Mouse (Mus musculus) monocyte, adult 2 months (primary cell): ENCODE data around the gene Abca5.
"Not testable (repeated sequence)": the region's sequence is repeated elsewhere in the genome, so short reads cannot be mapped to it uniquely, and the experiment has no call there.

Source experiments
- DNase-seq, 2 experiments: peaks; one replicate each; pipeline ENCODE4 v3.0.0; 2022; ENCODE audit warnings: low spot score in 2 of 2, low read depth in 1 of 2

The Abca5 gene

DNA sequence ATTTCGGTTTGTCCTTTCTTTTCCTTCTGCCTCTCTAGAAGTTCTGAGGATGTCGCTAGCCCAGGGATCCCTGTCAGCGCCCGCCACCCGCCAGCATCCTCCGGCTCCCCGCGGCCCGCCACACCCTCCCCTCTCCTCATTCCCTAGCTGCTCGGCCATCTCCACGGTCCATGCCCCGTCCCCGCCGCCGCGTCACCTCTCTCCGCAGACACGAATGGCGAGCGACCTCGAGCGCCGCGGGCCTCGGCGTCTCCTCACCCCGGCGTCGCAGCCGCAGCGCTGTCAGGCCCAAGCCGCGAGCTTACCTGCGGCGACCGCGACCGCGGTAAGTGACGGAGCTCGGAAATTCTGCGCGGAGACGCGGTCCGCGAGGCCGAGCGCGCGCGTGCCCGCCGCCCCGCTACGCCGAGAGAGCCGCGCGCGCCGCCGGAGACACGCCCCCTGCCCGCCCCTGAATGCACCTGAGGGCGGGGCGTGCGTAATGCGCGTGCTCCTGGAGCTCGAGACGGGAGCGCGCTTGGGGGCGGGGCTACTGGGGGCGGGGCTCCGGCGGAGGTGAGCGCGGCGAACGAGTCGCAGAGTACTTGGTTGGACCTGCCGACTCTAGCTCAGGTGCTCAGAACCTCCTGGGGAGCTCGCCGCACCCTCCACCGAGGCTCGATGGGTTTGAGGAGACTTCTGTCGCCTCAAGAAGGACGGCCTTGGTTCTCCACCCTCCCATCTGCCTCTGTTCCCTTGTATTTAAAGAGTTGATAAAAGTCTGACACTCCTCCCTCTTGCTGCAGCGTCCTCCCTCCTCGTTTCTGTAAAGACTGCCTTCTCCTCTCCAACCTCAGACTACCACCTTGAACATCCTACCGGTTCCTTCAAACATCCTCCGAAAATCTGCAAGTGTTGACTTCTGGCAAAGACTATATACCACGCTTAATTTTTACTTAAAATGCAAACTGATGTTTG is at the start of gene Abca5:
Gene Abca5 (minus strand): TSS at position 428 of the 957 bp plus-strand sequence.
- DNase-seq = peak in 1 of 2 experiments; percentile 18

DNA sequence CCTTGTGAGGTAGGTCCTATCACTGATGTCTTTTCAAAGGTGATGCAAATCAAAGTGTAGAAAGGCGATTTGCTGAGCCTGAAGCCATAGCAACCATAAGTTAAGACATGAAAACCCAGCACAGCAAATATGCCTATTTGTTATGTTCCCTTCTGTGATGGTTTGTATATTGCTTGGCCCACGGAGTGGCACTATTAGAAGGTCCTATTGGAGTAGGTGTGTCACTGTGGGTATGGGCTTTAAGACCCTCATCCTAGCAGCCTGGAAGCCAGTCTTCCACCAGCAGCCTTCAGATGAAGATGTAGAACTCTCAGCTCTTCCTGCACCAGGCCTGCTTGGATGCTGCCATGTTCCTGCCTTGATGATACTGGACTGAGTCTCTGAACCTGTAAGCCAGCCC is 48.0 kb upstream of the Abca5 start:
- no peak for DNase-seq

DNA sequence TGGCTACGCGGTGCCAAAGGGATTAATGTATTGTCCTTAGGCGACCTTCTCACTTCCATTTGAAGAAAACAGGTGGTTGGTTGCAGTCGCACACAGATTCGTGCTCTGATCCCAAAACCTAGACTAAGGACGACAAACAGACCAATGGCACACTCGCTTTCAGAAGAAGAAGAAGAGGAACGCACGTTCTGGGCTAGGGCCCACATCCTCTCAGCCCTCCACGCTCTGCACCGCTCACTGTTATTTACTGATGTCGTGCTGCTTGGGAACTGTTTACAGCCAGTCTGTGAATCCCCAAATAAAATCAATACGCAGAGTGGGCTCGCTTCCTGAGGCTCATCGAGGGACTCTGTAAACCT is 42.8 kb upstream of the Abca5 start:
- no peak for DNase-seq

DNA sequence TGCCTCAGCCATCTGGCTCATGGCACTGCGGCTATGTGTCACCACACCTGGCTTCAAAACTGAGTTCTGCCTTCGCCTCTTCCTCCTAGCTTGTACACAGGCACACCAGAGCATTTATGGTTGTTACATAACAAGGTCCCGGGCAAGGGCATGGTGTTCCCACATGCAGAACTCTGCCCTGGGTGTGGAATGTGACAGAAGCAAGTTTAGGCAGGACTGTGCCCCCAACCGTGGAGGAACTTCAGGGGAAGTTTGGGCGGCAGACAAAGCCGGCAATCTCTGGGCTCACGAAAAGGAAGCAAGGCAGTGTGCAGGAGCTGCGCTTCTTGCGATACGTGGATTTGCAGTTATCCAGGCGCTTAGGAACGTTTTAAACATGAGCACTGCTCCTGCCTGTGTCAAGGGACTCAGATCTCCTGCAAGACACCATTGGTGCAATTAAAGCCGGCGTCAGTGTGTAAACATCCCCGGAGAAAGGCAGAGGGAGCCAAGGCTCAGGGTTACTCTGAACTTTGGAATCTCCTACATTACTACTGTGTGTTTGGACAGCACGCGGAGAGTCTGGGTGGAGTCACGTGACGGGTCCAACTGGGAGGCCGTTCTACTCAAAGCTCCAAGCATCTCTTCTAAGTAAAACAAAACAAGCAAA is 42.3 kb upstream of the Abca5 start:
- no peak for DNase-seq

DNA sequence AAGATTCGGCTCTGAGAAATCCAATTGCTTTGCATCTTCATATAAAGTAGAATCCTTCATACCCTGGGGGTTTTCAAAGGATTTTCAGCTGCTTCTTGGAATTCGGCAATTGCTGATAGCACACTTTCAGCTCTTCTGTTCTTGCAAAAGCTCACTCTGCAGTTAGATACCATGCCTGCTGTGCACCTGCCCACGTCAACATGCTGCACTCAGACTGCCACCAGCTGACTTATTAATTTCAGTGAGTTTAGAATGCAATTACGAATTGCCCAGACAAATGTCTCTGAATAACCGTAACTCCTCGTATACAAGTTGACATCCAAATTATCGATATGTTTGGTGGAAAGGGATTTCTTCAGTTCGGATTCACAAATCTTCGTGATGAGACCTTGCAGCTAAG is 36.5 kb upstream of the Abca5 start:
- DNase-seq = no peak

DNA sequence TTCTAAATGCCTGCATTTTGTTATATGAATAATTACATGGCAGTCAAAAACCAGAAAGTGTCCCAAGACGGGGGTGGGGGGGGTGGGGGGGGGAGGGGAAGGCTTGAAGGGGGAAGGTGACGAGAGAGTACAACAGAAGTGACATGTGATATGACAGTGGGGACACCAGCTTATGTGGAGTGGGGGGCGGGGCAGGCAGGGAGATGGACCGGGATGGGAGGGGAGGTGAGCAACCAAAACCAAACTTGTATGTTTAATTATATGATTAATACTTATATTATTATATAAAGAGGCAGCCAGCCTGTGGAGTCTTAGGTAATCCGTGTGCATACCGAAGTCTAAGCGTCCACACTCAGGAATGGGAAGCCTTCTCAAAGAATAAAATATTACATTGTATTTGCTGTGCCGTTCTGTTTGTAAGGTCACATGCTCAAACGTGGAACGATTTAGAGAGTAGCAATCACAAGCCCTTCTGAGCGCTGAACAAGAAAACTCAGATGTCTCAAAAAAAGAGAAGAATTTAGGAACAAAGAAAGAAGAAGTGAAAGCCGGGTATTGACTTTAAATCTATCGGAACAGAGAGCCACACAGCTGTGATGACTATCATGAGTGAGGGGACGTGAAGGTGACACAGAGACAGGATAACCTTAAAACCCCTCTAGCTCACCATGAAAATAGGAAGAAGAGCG is 34.9 kb upstream of the Abca5 start:
- no peak for DNase-seq

DNA sequence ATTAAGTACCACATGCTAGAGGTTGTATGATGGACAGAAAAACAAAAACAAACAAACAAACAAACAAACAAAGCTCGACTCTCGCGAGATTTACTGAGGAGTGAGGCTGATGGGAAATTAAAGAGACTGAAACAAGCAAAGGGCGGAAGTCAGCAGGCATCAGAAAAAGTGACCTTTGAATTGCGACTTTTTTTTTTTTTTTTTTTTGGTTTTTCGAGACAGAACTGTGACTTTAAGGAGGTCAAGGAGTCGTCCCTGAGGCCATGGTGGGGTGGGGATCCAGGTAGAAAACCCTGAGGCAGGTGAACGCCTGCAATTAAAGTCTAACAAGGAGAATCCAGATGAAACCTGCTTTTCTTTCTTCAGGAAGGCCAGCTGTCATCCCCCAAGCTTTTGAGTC is 34.3 kb upstream of the Abca5 start:
- DNase-seq = no peak

DNA sequence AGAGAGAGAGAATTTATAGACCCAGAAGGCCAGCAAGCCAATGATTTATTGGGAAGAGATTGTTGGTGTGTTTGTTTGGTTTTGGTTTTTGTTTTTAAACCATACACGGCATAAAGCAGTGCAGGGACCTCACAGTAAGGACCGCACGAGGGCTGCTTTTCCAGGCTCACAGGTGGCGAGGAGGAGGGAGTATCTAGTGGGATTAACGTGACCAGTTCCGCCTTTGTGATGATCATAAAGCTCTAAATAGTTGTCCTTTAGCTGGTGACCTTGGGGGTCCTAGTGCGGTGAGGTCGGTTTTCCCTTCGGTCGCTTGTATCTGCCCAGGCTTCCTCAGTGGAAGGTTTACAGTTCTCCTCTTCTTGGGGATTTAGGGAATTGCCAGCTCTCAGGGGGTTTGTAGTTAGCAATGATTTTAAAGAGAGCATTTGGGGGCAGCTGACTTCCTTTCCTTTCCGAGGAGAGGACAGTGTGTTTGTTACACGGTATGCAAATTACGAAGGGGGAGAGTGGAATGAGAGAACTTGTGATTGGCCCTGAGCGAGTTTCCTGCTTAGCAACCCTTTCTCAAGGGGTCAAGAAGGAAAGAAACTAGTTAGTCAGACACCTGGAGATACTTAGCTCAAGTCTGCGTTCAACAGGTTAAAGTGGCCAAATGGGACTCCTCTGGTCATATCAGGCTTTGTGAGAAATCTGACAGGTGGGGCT is 31.9 kb upstream of the Abca5 start:
- DNase-seq = no peak

DNA sequence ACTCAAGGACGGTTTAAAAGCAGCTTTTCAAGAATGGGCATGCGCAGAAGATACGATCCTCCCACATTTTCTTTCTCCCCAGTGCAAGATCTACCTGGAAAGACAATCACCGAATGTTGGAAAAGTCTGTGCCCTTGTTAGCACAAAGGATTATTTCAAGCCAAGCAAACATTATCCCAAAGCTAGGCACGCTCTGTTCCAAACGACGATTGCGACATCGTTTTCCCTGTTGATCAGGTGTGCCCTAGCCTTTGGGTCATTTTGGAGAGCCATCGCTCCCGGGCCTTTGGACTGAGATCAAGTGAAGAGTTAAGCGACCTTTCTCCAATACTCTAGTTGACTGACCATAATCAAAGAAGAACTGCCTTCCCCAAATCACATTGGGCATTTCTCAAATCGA is 30.1 kb upstream of the Abca5 start:
- no peak for DNase-seq

DNA sequence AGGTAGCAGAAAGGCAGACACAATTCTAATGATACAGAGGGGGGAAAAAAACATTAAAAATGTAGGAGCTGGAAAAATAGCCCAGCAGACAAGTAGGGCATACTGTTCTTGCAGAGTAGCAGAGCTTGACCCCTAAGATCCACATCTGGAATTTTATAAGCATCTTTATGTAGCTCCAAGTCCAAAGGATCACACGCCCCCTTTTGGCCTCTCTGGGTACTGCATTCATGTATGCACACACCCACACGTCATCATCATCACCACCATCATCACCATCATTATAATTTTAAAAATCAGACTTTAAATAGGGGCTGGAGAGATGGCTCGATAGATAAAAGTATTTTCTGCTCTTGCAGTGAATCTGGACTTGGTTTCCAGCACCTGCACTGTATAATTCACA is 29.4 kb upstream of the Abca5 start:
- no peak for DNase-seq

DNA sequence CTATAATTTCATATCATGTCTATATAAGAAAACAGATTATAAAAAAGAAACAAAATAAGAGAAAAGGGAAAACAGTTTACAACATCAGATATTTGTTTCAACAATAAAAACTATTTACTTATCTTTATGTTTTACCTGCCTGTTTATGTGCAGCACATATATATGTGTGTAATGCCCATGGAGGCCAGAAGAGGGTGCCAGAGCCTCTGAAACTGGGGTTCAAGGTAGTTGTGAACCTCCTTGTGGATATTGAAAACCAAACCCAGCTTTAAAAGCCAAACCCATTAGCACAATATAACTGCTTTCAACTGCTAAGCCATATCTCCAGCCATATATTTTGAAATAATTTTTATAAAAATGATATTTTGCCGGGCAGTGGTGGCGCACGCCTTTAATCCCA is 27.5 kb upstream of the Abca5 start:
- DNase-seq = peak in 1 of 2 experiments; percentile 35

DNA sequence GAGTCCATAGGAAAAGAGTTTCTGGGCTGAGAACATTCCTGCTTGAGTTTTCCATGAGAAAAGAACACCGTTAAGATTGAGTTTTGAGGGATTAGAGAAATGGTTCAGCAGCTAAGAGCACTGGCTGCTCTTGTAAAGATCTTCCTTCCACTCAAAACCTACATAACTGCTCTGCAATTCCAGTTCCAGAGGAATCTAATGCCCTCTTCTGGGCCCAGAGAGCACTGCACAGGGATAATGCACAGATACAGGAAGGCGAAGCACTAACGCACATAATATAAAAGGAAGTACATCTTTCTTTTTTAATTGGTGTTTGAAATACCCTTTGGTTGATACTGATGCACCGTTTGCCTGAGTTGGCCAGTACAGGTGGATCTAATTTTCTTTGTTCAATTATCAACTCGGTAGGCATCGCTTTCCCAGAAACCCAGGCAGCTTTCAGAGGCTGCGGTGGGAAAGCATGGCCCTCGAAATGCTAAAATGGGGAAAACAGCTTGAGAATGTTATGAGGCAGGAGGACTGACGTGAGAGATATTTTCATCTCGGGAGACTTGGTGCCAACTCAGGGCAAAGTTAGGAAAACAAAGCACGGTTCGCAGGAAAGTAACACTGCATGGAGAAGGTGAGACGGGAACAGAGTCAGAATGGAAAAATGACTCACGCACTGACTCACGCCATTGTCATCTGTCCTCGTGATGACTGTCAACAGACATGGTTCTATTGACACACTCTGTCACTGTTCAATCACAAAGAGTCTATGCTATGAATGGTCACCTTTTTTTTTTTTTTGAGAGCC is 20.4 kb upstream of the Abca5 start:
- DNase-seq = no peak

DNA sequence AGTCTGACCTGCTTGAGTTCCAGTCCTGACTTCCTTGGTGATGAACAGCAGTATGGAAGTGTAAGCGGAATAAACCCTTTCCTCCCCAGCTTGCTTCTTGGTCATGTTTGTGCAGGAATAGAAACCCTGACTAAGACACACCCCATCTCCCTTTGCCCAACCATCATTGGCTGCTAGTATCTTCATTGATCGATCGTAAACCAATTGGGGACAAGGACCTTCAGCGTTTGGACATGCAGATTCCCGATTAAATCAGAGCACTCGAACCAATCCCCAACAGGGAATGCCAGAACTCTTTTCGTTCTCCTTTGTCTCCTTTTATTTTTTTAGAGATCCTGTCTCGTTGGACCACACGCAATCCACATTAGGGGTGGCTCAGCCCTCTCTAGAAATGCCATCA is 17.6 kb upstream of the Abca5 start:
- not testable (repeated sequence) for DNase-seq

DNA sequence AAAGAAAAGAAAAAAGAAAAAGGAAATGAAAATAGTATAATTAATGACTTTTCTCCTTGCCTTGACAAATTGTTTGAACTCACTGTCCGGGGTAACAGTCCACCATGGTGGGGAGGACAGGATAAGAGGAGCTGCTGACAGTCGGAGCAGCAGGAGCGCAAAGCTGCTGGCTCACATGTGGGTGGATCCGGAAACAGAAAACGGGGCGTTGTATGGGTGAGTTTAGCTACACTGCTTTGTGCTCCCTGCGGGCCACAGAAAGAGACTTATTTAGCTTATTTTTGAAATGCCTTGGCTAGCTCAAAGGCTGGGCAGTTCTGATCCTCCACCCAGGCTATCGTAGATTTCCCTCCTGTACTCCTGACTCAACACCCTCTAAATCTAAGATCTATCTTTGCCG is 16.7 kb upstream of the Abca5 start:
- no peak for DNase-seq

DNA sequence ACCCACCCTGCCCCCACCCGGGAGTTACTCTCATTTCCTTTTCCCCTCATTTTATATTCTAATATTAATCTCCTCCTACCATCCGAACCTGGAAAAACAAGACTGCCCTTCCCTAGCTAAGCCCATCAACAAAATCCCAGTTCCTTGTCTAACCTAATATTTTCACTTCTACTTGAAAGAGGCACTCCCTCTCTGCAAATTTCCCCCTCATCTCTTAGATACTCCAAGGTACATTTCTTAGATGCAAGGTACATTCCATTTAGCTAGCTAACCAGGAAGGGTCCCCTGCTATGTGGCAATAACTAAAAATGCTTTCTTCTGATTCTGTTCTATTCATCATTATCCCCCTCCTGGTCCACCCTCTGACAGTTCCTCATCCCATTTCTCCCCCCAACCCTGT is 10.7 kb upstream of the Abca5 start:
- DNase-seq = no peak

DNA sequence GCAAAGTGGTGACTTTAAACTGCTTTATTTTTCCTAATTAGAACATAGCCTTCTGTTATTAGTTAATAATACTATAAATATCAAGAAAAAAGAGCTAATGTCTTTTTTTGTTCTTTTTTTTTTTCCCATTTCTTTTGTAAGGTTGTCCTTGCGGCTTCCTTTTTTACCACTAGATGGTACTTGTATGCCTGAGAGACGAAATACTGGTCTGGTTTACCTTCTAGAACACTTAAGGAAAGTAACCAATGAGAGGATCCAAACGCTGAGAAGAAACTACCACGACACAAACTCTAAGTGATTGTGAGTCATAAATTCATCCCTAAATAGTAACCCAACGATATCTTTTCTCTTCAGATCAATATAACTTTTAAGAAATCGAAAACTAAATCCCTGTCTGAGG is 10.3 kb upstream of the Abca5 start:
- no peak for DNase-seq

DNA sequence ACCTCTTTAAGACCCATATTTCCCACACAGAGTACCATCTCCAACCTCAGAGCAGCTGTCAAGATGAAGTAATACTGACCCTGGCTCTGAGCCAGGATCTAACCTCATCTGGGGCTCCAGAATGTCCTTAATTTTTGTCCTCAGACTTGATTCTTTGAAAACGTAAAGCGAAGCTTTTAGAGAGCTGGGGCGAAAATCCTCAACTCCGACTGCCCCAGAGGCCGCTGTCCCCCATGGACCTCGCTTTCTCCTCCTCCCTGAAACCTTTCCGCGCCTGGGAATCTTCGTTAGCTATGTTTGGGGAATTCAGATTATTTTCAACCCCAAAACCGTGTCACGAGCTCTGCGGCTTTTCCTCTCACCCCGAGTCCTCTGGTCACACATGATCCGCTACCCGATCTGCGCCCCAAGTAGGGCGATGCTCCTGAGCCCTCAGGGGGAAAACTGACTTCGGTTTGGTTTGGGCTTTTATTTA is 665 bp downstream of the Abca5 start:
- no peak for DNase-seq

DNA sequence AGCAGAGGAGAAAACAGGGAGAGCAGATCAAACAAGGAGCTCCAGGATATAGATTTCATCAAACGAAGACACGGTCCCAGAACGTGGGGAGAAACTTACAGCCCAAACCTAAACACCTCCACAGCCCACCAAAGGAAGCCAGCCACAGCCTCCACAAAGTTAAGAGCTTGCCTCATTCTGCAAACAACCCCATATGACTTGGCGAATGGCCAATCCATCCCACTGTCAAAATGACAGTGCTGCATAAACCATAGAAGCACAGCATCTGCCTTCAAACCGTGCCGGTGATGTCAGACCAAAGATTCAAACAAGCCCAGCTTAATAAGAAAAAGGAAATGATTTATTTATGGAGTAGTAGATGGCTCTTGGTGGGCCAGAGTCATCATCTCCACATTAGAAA is 7.4 kb downstream of the Abca5 start:
- DNase-seq = no peak

DNA sequence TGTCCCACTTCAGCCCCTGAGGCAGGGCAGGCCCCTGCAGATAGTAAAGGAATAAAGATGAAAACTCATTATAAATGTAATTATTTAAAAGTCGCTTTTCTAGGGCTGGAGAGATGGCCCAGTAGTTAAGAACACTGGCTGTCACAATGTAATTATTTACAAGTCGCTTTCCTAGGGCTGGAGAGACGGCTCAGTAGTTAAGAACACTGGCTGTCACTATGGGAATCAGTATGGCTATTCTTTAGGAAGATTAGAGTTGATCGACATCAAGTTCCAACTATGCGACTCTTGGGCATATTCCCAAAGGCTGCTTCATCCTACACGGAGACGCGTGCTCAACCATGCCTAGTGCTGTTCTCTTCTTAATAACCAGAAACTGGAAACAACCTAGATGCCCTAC is 15.2 kb downstream of the Abca5 start:
- DNase-seq = no peak

DNA sequence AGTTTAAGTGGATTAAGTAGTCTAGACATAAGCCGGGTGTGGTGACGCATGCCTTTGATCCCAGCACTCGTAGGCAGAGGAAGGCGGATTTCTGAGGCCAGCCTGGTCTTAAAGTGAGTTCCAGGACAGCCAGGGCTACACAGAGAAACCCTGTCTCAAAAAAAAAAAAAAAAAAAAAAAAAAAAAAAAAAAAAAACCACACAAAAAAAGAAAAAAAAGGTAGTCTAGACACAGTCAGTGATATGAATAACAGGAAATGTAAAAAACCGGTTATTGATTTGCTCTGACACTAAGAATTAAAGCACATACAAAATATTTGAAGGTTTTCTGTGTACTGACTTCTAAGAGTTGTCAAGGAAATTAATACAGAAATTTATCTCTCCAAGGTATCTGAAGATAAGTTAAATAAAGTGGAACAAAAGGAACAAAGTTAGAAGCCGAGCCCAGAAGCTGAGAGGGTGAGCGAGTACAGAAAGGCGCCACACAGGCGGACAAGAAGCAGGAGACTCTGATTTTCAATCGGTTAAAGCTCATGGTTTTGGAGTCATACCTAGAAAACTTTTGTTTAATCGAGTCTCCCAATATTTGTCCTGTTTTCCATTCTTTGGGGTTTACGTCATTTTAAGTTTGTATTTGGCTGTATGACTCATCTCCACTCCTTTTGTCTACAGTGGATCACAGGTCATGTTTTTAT is 30.9 kb downstream of the Abca5 start:
- no peak for DNase-seq
